Mouse (Mus musculus): ENCODE measurements at regions not wholly inside any gene's neighbourhood (a gene's known extent, or its start where the extent isn't known, plus 50 kb on each side); places are given as distances from the start of the nearest gene placed in this dataset.

DNA sequence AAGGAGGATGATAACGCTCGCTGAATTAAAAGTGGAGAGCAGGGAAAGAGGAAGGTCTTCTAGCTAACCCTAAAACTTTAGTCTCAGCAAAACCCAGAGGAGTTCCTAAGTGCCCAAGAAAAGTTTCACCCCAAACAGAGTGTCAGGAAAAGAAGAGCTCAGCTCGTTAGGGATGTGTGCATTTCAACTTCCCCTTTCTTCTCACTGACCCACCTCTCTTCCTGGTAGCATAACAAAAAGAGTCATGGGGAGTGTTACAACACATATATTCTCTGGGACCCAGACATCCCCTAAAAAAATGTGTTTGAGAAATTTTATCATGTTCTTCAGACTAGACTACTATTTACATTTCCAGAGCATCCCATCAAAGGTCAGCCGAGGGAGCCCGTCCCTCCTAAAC lies 432.6 kb downstream of the Mctp2 start:
- DNase-seq (ENCODE audit: low spot score): no peak

DNA sequence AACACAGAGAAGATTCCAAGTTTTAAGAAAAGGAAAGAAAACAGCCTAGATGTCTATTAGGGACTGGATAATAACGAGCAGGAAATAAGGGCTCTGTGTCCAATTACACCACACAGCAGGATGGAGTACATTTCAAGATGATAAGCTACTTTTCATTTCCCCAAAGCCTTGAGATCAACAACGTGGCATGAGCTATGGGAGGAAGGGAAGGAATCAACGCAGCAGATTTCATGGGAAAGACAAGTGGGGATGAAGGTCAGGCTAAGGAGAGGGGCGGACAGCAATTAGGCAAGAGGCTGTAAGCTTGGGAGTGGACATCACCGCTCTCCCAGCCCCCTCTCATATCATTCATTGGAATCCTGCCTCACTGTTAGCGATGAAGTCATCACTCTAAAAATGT lies 433.5 kb downstream of the Mctp2 start:
- DNase-seq (ENCODE audit: low spot score): no peak

DNA sequence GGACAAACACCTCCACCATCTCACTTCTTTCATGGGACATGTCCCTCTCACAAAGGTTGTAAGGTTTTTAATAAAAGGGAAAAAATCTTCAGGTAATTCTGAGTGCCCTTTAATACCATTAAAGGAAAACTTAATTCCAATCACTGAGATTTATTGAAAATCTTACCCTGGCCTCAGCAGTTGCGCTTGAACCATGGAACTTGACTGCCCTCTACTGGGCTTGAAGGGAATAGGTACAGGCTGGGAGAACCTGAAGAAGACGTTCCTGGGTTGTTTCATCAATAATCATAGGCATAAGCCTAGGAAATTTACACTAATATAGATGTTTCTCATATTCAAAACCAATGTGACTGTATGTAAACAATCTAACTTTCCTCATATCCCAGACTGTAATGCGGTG lies 439.3 kb downstream of the Mctp2 start:
- DNase-seq (ENCODE audit: low spot score): peak; percentile 76

DNA sequence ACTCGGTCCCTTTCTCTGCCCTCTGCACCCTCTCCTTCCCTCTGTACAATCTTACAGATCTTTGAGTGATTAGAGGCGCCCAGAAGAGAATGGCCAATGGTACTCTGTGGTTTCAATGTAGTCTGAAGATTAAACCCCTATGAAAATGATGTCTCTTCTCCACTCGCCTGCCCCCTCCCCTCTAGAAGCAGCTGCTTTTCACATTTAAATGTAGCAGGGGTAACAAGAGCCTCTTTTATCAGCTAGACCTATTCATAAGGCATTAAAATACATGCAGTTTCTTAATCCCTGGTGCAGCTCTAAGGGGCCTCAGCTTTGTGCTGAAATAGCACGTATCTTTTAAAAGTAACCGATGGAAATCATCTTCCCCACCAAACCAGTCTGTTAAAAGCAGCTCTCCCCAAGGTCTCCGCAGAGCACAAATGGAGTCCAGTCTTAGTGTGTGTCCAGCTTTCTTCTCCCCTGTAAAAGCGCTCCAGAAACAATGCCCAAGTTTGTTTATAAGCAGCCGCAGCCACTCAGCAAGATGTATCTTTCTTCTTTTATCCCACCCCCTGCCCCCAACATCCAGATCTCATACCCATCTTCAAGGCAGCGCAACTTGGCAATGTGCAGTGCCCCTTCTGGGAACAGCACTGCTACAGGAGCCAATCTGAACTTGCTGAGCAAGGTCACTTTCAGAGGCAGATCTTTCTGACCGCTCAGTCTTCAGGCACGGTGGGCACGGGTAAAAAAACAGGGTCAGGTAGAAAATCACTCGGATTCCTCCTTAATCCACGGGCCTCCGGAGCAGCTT lies 440.8 kb downstream of the Mctp2 start:
- no peak for DNase-seq (ENCODE audit: low spot score)

DNA sequence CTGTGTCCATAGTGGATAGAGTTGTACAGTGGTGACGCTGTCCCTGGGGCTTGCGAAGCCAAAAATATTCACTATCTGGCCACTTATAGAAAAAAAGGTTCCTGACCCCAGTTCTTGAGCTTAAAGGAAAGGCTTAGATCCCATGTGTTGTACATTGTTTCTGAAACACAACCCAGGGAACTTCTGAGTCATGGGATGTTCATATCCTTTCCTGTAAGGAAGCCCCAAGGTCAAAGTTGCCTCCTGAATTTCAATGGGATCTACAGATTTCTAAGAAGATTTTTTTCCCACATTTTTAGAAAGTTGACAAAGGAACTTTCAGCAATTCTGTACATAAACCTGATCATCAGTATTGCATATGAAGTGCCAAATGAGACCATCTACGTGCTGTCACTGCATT lies 453.5 kb downstream of the Mctp2 start:
- DNase-seq (ENCODE audit: low spot score): no peak

DNA sequence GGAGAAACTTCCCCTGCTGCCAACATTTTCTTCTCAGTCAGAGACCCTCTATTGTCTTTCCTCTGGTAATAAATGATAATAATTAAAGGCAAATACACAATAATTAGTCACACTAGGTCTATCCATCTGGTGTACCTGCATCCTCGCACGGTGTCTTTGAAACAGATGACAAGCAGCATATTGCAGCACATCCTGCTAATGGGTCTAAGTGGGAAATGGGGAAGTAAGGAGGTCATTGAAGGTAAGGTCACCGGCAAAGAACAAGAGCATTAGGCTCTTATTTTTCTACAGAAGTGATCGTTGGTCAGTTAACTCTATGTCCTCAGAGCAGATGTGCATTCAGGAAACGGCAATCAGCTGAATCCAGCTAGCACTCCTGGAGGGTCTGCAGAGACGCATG lies 457.2 kb downstream of the Mctp2 start:
- DNase-seq (ENCODE audit: low spot score): no peak

DNA sequence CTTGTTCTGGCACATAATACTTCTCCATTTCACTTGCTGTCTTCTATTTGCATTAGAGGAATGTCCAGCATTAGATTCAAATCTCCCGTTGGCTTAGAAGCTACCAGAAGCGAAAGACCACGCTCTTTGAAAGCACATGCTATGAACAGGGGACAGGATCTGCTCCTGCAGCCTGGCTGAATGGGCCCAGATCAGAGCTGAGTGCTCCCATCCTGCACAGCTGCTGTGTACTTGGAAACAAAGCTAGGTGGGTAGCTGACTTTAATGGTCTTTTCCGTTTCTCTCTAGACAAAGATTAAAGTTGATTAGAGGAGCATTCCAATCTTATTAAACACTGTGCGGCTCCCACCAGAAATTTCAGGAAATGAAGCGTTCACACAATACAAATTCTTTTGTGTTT lies 468.6 kb downstream of the Mctp2 start:
- no peak for DNase-seq (ENCODE audit: low spot score)

DNA sequence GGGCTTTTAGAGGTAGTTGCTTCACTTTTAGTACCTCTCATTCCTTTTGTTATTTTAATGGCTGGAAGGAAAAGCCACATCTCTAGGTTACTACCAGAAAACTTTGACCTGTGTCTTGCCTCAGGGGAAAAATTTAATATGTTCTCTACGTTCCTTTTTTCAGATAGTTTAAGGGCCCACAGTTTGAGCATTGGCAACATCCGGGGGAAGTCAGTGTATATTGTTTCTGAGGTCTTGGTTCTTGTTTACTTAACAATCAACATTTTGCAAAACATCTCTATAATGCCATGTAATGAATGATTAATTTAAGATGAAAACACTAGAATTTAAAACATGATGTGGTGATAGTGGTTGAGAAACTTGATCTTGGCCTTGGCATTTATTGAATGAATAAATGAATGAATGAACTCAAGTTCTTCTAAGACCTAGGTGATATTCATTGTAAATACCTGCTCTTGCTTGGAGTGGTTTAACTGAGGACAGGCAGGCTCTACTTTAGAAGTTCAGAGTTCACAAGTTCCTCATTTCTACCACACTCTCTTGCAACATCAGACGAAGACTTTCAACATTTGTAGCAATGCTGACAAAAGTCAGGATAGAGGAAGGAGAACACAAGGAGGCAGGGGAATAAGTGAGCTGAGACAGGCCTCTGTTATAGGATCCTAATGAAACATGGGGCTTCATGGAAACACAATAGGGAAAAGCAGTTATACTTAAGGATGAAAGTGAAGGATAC lies 474.4 kb downstream of the Mctp2 start:
- no peak for DNase-seq (ENCODE audit: low spot score)

DNA sequence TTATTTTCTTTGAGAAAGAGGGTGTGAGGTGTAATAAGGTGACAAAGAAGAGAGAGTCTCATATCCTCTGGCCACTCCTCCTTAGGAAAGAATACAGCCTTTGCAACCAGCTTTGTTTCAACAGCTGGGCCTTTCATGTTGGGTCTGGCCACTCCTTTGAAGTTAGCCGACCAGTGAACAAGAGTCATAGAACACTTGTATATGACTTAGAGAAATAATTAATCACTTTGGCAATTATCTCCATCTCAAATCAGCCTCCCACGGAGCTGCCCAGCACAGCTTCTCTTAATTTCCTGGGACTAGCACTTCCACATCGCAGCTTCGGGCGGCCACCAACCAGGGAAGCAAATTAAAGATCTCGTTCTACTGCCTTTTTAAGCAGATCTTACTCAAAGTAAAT lies 476.8 kb downstream of the Mctp2 start:
- no peak for DNase-seq (ENCODE audit: low spot score)

DNA sequence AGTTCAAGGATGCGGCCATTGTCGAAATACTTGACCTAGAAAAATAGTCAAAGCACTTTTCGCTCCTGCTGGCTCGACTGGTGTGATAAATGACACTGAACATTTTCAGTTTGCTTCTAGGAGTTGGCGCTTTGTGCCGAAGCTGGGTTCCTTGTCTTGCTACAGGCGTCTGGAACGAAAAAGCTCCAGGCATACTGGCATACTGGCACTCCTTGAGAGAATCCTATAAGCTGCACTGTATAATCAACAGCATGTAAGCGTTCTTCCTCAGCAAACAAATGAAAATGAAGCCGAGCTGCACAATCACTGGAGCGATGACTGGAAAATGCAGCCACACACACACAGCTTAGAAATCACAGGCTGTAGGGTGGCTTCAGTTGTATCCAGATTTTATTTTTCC lies 464.9 kb upstream of the Gm10295 start:
- DNase-seq (ENCODE audit: low spot score): no peak

DNA sequence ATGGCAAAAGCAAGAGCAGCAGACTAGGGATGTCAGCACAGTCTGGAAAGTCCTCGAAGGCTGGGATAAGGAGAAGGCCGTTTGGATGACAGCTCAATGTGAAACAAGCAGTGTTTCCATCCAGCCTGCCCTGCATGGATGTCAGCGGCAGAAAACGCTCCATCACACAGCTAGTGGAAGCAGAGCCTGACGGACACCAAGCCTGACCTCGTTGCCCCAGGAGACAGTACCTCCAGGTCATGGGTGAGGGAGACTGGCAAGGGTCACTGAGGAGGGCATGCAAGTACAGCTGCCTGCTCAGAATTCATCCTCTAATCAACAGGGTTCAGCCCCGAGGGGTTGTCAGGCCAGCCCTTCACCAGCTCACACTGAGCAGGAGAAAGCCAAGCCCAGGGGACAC lies 442.9 kb upstream of the Gm10295 start:
- peak; percentile 79 for DNase-seq (ENCODE audit: low spot score)

DNA sequence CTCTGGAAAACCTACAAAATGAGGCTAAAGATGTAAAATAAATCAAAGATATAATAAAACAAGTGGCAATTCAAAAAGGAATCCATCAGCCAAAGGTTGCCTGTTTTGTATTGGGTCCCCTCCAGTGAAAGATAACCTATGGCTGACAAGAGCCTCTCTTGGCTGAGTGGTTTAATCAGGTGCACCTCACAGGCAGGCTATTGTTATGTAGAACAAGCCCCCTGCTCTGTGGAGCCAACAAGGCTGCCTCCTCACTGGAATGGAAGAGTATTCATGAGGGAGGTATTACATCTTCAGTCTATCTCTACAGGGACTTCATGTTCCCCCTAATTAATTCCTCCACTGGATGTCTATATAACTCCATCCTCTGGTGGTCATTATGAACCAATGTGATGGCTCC lies 437.1 kb upstream of the Gm10295 start:
- no peak for DNase-seq (ENCODE audit: low spot score)

DNA sequence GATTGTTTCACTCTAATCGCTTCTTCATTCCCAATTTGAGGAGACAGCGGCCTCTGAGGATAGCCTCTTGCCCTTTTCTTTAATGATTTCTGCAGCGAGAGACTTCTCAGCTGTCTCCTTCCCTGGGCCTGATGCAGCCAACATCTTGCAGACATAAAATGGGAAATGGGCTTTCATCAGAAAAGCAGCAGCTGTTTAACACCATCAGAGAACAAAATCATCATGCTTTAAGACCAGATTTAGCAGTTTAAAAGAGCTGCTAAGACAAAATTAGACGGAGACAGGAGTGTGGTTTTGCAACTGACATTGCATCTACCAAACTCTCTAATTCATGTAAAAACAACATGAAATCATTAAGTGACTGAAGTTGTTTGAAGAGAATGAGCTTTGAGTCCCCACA lies 431.2 kb upstream of the Gm10295 start:
- no peak for DNase-seq (ENCODE audit: low spot score)

DNA sequence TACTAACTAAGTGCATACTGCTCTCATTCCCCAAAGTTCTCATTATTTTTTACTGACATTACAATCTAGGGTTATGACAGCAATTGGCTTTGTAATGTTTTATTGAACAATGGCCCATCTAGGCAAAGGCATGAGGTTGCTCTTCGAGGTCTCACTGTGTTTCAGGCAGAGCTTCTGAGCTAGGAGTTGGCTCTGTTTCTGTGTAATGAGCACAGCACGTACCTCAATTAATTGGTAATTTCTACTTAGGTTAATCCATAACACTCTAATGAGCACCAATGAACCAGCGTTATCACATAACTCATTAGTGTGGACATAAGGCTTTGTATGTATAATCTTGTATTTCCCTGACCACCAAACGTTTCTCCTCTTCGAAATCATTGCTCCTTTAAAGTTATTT lies 398.6 kb upstream of the Gm10295 start:
- DNase-seq (ENCODE audit: low spot score): no peak

DNA sequence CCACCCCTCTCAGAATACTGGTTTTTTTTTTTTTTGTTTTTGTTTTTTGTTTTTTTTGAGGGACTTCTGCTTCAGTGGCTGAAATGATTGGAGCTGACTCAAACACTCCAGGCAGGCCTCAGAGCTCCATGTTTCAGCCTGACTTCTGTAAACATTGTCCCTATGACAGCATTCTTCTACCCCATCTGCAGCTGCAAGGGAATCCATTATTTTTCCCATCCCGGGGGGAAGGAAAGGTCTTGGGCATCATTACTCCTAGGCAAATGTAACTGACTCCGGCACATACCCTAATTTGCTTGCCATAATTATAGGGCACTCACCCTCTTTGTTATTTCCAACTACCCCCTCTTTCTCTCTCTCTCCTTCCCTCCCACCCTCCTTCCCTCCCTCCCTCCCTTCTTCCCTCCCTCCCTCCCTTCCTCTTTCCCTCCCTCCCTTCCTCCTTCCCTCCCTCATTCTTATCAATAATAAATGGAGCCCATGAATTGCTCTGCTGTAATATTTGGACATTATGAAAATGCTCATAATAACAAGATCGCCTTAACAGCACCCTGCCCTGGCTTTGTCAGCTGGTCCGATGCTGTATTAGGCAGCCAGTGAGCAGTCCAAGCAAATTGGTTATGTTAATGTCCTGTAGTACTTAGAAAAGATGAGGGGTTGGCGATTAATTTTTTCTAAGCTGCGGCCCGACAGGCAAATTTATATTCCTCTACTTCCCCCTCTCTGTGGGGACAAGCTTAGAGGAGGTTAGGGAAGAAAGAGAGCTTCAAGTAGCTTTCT lies 395.0 kb upstream of the Gm10295 start:
- DNase-seq (ENCODE audit: low spot score): no peak

DNA sequence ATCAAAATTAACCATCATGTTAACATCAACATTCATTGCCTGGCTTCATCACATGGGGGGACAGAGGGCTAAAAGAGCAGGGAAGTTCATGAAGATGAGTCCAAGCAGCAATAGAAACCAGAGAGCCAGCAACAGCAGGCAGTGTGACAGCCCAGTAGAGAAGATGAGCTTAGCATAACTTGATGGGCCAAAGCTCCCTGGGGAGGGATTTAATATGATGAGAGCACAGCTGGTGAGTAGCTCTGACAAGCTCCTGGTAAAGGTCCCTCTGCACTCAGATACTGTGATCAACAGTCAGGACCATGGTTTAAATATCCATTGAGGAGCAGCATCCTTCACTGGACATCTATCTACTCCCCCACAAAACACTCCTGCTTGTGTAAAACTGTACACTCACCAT lies 377.2 kb upstream of the Gm10295 start:
- DNase-seq (ENCODE audit: low spot score): no peak

DNA sequence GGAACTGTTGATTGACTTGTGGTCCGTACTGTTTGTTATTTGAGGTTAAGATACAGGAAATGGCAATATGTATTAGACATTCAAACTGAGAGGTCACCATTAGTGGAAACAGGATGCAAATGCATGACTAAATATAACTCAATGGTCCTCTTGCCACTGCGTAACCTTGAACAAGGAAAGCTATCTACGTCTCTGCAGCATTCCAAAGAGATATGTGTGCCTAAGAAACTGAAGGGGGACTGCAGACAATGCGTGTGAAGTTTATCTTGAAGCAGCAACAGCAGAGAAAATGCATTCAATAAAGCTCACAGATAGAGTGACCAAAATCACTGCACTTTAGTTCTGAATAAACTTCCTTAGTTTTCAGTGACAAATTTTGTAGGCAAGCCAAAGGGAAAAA lies 356.9 kb upstream of the Gm10295 start:
- DNase-seq (ENCODE audit: low spot score): no peak

DNA sequence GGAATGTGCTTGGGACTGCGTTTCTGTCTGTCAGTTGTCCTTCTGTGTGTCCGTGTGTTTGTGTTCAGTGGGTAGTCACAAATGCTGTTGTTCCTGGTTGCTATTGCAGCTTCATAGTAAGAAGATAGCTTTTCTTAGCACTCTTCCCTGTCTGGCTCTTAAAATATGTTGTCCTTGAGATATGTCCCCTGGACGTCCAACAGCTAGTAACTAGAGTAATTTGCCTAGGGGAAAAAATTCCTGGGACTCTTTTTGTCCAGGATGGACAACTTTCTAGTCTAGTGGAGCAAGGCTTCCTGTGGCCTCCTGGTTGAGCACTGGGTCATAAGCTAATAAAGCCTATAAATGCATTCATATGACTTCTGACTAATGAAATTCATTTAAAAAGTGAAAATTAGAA lies 354.9 kb upstream of the Gm10295 start:
- DNase-seq (ENCODE audit: low spot score): no peak

DNA sequence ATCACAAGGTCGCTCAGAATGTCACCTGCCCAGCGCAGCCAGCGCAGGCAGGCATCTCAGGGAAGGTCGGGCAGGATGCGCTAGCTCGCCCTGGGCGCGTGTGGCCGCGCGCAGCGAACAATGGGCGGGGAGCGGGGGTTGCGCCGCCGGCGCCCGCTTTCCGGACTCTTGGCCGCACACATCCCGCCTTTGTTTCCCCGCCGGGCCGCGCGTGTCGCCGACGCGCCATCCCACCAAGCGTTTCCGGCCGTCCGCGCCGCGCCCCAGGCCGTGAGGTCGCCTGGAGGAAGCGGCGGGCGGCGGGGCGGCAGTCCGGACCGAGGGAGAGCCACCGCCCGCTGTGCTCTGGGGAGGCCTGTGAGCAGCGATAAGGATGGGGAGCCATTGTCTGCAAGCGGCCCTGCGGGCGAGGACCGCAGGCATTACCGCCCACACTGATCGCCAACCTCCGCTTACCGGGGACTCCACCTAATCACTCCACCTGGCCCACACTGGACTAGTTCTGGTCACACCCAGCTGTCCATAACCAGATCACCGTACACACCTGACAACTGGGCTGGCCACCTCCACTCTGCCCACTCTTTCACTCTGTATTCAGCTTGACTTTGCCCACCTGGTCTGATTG lies 354.3 kb upstream of the Gm10295 start:
- DNase-seq (ENCODE audit: low spot score): peak; percentile 66

DNA sequence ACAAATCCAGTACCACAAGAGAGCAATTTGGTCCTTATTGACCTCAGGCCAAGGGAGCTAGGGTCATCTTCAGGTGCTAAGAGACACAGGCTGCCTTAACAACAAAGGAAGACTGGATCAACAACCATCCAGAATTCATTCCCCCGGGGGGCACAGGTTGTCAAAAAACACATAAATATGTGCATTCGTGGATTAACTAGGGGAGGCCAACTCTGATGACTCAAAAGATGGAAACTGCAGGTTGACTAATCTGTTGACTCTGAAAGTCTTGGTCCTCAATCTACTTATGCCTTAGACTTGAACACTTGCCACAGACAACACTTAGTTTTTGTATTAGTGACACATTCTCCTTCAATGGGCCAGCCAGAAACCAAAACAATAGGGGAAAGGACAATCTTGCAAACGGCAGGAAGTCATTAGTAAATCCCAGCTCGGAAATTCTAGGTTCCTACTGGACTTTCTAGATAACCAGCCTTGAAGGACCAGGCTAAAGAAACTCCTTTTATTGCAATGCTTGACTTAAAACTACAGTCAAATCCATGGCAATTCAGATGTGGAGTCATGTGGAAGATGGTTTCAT lies 353.5 kb upstream of the Gm10295 start:
- peak; percentile 6 for DNase-seq (ENCODE audit: low spot score)

Measured in embryo, embryonic 10 days (tissue).